Mouse (Mus musculus) heart, embryonic 16.5 days (tissue): ENCODE measurements around the gene Insig2. TPM values are rescaled to one million over a fixed set of nuclear protein-coding genes. Genes with fewer than 3 reads are reported as not detected.

Experiments used
- ATAC-seq: fragments of 200-750 bp; cut with Nextera tagmentation; replicated peaks from 2 replicates; pipeline ENCODE4 v1.8.0; 2017; ENCODE audit warnings: moderate number of reproducible peaks; ENCODE audit not compliant: insufficient read depth, low FRiP score; ENCODE audit errors: extremely low read depth
- H3K27ac ChIP-seq: fragments of 300-500 bp; sonication (generic); 2 replicates; pipeline ENCODE4 v1.5.1; 2014; ENCODE audit warnings: mild to moderate bottlenecking, low read length, control low read depth, moderate library complexity
- H3K27me3 ChIP-seq: fragments of 300-500 bp; sonication (generic); 2 replicates; pipeline ENCODE4 v1.6.1; 2014; ENCODE audit warnings: low read length, mixed read lengths; ENCODE audit not compliant: control insufficient read depth, insufficient read depth
- H3K36me3 ChIP-seq: fragments of 300-500 bp; sonication (generic); 2 replicates; pipeline ENCODE4 v1.6.1; 2014; ENCODE audit not compliant: control insufficient read depth, insufficient read depth
- H3K4me1 ChIP-seq: fragments of 300-500 bp; sonication (generic); 2 replicates; pipeline ENCODE4 v1.6.1; 2014; ENCODE audit warnings: low read length, mixed read lengths; ENCODE audit not compliant: control insufficient read depth, insufficient read depth
- H3K4me2 ChIP-seq: fragments of 300-500 bp; sonication (generic); 2 replicates; pipeline ENCODE4 v1.6.1; 2014; ENCODE audit warnings: low read depth, mild to moderate bottlenecking, control low read depth, low read length
- H3K4me3 ChIP-seq: fragments of 300-500 bp; sonication (generic); 2 replicates; pipeline ENCODE4 v1.5.1; 2014; ENCODE audit warnings: mild to moderate bottlenecking, control low read depth, low read length
- H3K9ac ChIP-seq: fragments of 300-500 bp; sonication (generic); 2 replicates; pipeline ENCODE4 v1.6.1; 2014; ENCODE audit warnings: low read length, control low read depth
- H3K9me3 ChIP-seq: fragments of 300-500 bp; sonication (generic); replicated peaks from 2 replicates; pipeline ENCODE4 v1.6.1; 2016; ENCODE audit warnings: low read length; ENCODE audit not compliant: control insufficient read depth
- WGBS: fragments of 180-500 bp; shearing (Covaris S2); extraction: QIAGEN DNeasy Blood & Tissue Kit; methylation state at CpG from one replicate; pipeline ENCODE4 v1.1.7; 2014; 5-methylcytosine and 5-hydroxymethylcytosine counted together
- polyA plus RNA-seq: library from polyadenylated mRNA; unstranded; fragments of >200 nt; fragmentation: Nextera tagmentation; extraction: Ambion mirVana; gene quantifications from 2 replicates; pipeline ENCODE4 v1.2.1, GENCODE M21; 2015

Gene Insig2
- polyA plus RNA-seq, 1 experiment from 2014 or later, result 46.8 TPM

DNA sequence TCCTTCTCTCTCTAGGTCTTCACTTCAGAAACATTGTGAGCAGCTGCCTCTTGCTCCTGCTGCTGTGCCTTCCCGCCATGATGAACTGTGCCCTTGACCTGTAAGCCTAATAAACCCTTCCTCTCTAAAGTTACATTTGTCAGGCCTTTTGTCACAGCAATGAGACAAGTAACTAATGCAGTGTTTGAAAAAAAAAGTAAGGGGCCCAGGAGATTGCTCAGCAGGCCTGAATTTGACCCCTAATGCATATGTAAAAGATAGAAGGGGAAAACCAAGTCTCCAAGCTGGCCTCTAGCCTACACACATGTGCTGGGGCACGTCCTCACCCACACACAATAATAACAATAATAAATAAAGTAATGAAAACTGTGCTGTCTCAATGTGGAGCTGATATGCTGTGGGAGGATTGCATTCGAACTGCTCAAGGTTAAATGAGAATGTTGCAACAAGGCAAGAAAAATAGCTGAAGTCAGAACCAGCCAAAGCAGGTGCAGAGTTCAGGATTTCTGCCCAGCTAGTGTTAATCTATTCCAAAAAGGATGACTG, 56.4 kb downstream of the Insig2 start:
- ATAC-seq, result no peak
- no peaks in the 10 kb centered on the region for H3K36me3 ChIP-seq
- H3K9ac ChIP-seq, result no peak overlapping the region
- no peak overlapping the region for H3K4me3 ChIP-seq
- no peaks in the 10 kb centered on the region for H3K9me3 ChIP-seq
- H3K27me3 ChIP-seq, result no peaks in the 10 kb centered on the region
- no peak overlapping the region for H3K27ac ChIP-seq
- no peak overlapping the region for H3K4me2 ChIP-seq
- no peaks in the 10 kb centered on the region for H3K4me1 ChIP-seq
- 65% methylated on average over 3 of the region's 3 CpGs for WGBS

DNA sequence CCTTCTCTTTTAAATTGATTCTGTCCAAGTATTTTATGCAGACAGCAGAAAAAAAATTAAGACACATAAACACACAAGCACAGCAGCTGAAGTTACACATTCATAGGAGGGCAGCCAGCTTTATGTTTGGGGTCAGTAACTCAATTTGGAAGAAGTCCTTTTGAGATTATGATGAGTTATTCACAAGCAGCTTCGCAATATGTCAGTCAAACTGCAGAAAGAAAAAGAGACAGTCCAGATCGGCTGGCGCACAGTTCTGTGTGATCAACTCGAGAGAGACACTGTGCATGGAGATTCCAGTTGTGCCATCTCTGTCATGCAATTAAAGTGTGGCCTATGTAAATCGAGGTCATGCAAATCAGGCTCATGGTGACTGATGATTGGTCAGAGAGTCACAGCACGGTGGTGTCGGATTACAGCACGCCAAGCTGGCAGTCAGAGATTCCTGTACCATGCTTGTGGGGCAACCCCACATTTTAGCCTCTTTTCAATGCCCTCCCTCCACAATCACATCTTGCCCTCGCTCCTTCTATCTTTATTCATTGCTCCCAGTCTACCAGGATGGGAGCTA, 72.1 kb downstream of the Insig2 start:
- no peak for ATAC-seq
- Histone ChIP-seq H3K27ac (no peak overlapping the region), H3K9me3 (no peaks in the 10 kb centered on the region), H3K9ac (no peak overlapping the region), H3K27me3 (no peaks in the 10 kb centered on the region), H3K4me2 (no peak overlapping the region), H3K4me3 (no peak overlapping the region), H3K4me1 (no peaks in the 10 kb centered on the region), H3K36me3 (no peaks in the 10 kb centered on the region)
- WGBS, result 62% methylated on average over 9 of the region's 9 CpGs

Other genes starting within 250 kb of the Insig2 start
- gene Ccdc93, start 98.5 kb upstream of the Insig2 start, polyA plus RNA-seq, result 8.0 and 8.8 TPM in 2 replicates
- gene Htr5b, start 195.9 kb upstream of the Insig2 start, polyA plus RNA-seq, result 0.22 and 0.25 TPM in 2 replicates
- gene Ddx18, start 235.4 kb upstream of the Insig2 start, polyA plus RNA-seq, result 26.4 and 27.2 TPM in 2 replicates